Mouse (Mus musculus): ENCODE data around the gene Adrb1. TPM values are rescaled to one million over a fixed set of nuclear protein-coding genes. Genes with fewer than 3 reads are reported as not detected.
"Not testable (repeated sequence)": the region's sequence is repeated elsewhere in the genome, so short reads cannot be mapped to it uniquely, and the experiment has no call there.

Adrb1 gene
- total RNA-seq, 1 experiment: 0.36 TPM

GRCm38 (mm10) chr19:56749343-56749742, 27.3 kb downstream of the Adrb1 start:
- DNase-seq (ENCODE audit: low read depth, low spot score): no peak
- no peaks in the 10 kb centered on the region; a peak in 1 of 4 replicates for H3K4me1 ChIP-seq (ENCODE audit: control insufficient read depth in 2 of 2, insufficient read depth in 2 of 2, low read length in 2 of 2, poor library complexity in 1 of 2)
- TF ChIP-seq CHD2 (IDR thresholded peaks at IDR 0.05; ENCODE audit: low read depth, low read length) (no peak), ZC3H11A (IDR thresholded peaks at IDR 0.05; ENCODE audit: borderline replicate concordance, low read depth, low read length) (no peak), ZNF384 (IDR thresholded peaks at IDR 0.05; ENCODE audit: low read depth, low read length) (no peak), MAFK (IDR thresholded peaks at IDR 0.05; ENCODE audit: insufficient read depth, low read depth, low read length) (no peak), HCFC1 (IDR thresholded peaks at IDR 0.05; ENCODE audit: borderline replicate concordance, insufficient read depth, low read length) (no peak)
- H3K27ac ChIP-seq (ENCODE audit: insufficient read depth, low read depth, low read length, poor library complexity, severe bottlenecking): no peak overlapping the region
- no peak overlapping the region for H3K9ac ChIP-seq (ENCODE audit: insufficient read depth, low read depth, low read length, poor library complexity, severe bottlenecking)
- no peak overlapping the region for H3K4me3 ChIP-seq (ENCODE audit: insufficient read depth in 1 of 2, low read depth in 1 of 2, low read length in 2 of 2, poor library complexity in 1 of 2, severe bottlenecking in 1 of 2)
- H3K9me3 ChIP-seq (ENCODE audit: control insufficient read depth, insufficient read depth, low read depth, low read length): no peaks in the 10 kb centered on the region
- H3K36me3 ChIP-seq (ENCODE audit: control insufficient read depth, insufficient read depth, low read length, poor library complexity, severe bottlenecking): no peaks in the 10 kb centered on the region
- in situ Hi-C loops (cut with MboI; ENCODE audit: low sequenced_read_pairs in 2 of 2, unreplicated experiment in 2 of 2): no loop called here

GRCm38 (mm10) chr19:56750709-56751108, 28.7 kb downstream of the Adrb1 start:
- in situ Hi-C loops (cut with MboI; ENCODE audit: low sequenced_read_pairs in 2 of 2, unreplicated experiment in 2 of 2): no loop called here
- Histone ChIP-seq H3K27ac (ENCODE audit: insufficient read depth, low read depth, low read length, poor library complexity, severe bottlenecking) (no peak overlapping the region), H3K4me3 (ENCODE audit: insufficient read depth in 1 of 2, low read depth in 1 of 2, low read length in 2 of 2, poor library complexity in 1 of 2, severe bottlenecking in 1 of 2) (no peak overlapping the region), H3K9ac (ENCODE audit: insufficient read depth, low read depth, low read length, poor library complexity, severe bottlenecking) (no peak overlapping the region), H3K4me1 (ENCODE audit: control insufficient read depth in 2 of 2, insufficient read depth in 2 of 2, low read length in 2 of 2, poor library complexity in 1 of 2) (no peaks in the 10 kb centered on the region; a peak in 1 of 4 replicates), H3K9me3 (ENCODE audit: control insufficient read depth, insufficient read depth, low read depth, low read length) (no peaks in the 10 kb centered on the region), H3K36me3 (ENCODE audit: control insufficient read depth, insufficient read depth, low read length, poor library complexity, severe bottlenecking) (no peaks in the 10 kb centered on the region)
- no peak for TF ChIP-seq CHD2 (IDR thresholded peaks at IDR 0.05; ENCODE audit: low read depth, low read length)
- TF ChIP-seq ZNF384 (IDR thresholded peaks at IDR 0.05; ENCODE audit: low read depth, low read length): no peak
- TF ChIP-seq ZC3H11A (IDR thresholded peaks at IDR 0.05; ENCODE audit: borderline replicate concordance, low read depth, low read length): no peak
- TF ChIP-seq MAFK (IDR thresholded peaks at IDR 0.05; ENCODE audit: insufficient read depth, low read depth, low read length): no peak
- TF ChIP-seq HCFC1 (IDR thresholded peaks at IDR 0.05; ENCODE audit: borderline replicate concordance, insufficient read depth, low read length): no peak
- no peak for DNase-seq (ENCODE audit: low read depth, low spot score)

- H3K27ac ChIP-seq (ENCODE audit: insufficient read depth, low read depth, low read length, poor library complexity, severe bottlenecking); in situ Hi-C loops (cut with MboI; ENCODE audit: low sequenced_read_pairs in 2 of 2, unreplicated experiment in 2 of 2): not testable (repeated sequence)
Observed at GRCm38 (mm10) chr19:56754456-56754855, 32.5 kb downstream of the Adrb1 start.

GRCm38 (mm10) chr19:56756412-56756811, 34.4 kb downstream of the Adrb1 start:
- H3K36me3 ChIP-seq (ENCODE audit: control insufficient read depth, insufficient read depth, low read length, poor library complexity, severe bottlenecking): no peaks in the 10 kb centered on the region
- in situ Hi-C loops (cut with MboI; ENCODE audit: low sequenced_read_pairs in 2 of 2, unreplicated experiment in 2 of 2): no loop called here
- H3K4me3 ChIP-seq (ENCODE audit: insufficient read depth in 1 of 2, low read depth in 1 of 2, low read length in 2 of 2, poor library complexity in 1 of 2, severe bottlenecking in 1 of 2): no peak overlapping the region
- TF ChIP-seq ZC3H11A (IDR thresholded peaks at IDR 0.05; ENCODE audit: borderline replicate concordance, low read depth, low read length): no peak
- TF ChIP-seq HCFC1 (IDR thresholded peaks at IDR 0.05; ENCODE audit: borderline replicate concordance, insufficient read depth, low read length): no peak
- no peak for TF ChIP-seq ZNF384 (IDR thresholded peaks at IDR 0.05; ENCODE audit: low read depth, low read length)
- no peak for TF ChIP-seq CHD2 (IDR thresholded peaks at IDR 0.05; ENCODE audit: low read depth, low read length)
- TF ChIP-seq MAFK (IDR thresholded peaks at IDR 0.05; ENCODE audit: insufficient read depth, low read depth, low read length): no peak
- no peak overlapping the region for H3K9ac ChIP-seq (ENCODE audit: insufficient read depth, low read depth, low read length, poor library complexity, severe bottlenecking)
- no peaks in the 10 kb centered on the region for H3K4me1 ChIP-seq (ENCODE audit: control insufficient read depth in 2 of 2, insufficient read depth in 2 of 2, low read length in 2 of 2, poor library complexity in 1 of 2)
- no peaks in the 10 kb centered on the region for H3K9me3 ChIP-seq (ENCODE audit: control insufficient read depth, insufficient read depth, low read depth, low read length)
- H3K27ac ChIP-seq (ENCODE audit: insufficient read depth, low read depth, low read length, poor library complexity, severe bottlenecking): no peak overlapping the region
- DNase-seq (ENCODE audit: low read depth, low spot score): no peak

More at GRCm38 (mm10) chr19:56754456-56754855, 32.5 kb downstream of the Adrb1 start:
- not testable (repeated sequence) for H3K4me1 ChIP-seq (ENCODE audit: control insufficient read depth in 2 of 2, insufficient read depth in 2 of 2, low read length in 2 of 2, poor library complexity in 1 of 2); H3K4me3 ChIP-seq (ENCODE audit: insufficient read depth in 1 of 2, low read depth in 1 of 2, low read length in 2 of 2, poor library complexity in 1 of 2, severe bottlenecking in 1 of 2); H3K9ac ChIP-seq (ENCODE audit: insufficient read depth, low read depth, low read length, poor library complexity, severe bottlenecking); H3K9me3 ChIP-seq (ENCODE audit: control insufficient read depth, insufficient read depth, low read depth, low read length); DNase-seq (ENCODE audit: low read depth, low spot score); H3K36me3 ChIP-seq (ENCODE audit: control insufficient read depth, insufficient read depth, low read length, poor library complexity, severe bottlenecking)

- in situ Hi-C loops (cut with MboI; ENCODE audit: low sequenced_read_pairs in 2 of 2, unreplicated experiment in 2 of 2): no loop called here
- H3K36me3 ChIP-seq (ENCODE audit: control insufficient read depth, insufficient read depth, low read length, poor library complexity, severe bottlenecking): no peaks in the 10 kb centered on the region
- H3K27ac ChIP-seq (ENCODE audit: insufficient read depth, low read depth, low read length, poor library complexity, severe bottlenecking): no peak overlapping the region
- no peak overlapping the region for H3K9ac ChIP-seq (ENCODE audit: insufficient read depth, low read depth, low read length, poor library complexity, severe bottlenecking)
- TF ChIP-seq ZC3H11A (IDR thresholded peaks at IDR 0.05; ENCODE audit: borderline replicate concordance, low read depth, low read length) (no peak), MAFK (IDR thresholded peaks at IDR 0.05; ENCODE audit: insufficient read depth, low read depth, low read length) (no peak), HCFC1 (IDR thresholded peaks at IDR 0.05; ENCODE audit: borderline replicate concordance, insufficient read depth, low read length) (no peak), ZNF384 (IDR thresholded peaks at IDR 0.05; ENCODE audit: low read depth, low read length) (no peak), CHD2 (IDR thresholded peaks at IDR 0.05; ENCODE audit: low read depth, low read length) (no peak)
- DNase-seq (ENCODE audit: low read depth, low spot score): no peak
- H3K4me1 ChIP-seq (ENCODE audit: control insufficient read depth in 2 of 2, insufficient read depth in 2 of 2, low read length in 2 of 2, poor library complexity in 1 of 2): no peaks in the 10 kb centered on the region
- no peak overlapping the region for H3K4me3 ChIP-seq (ENCODE audit: insufficient read depth in 1 of 2, low read depth in 1 of 2, low read length in 2 of 2, poor library complexity in 1 of 2, severe bottlenecking in 1 of 2)
- H3K9me3 ChIP-seq (ENCODE audit: control insufficient read depth, insufficient read depth, low read depth, low read length): no peaks in the 10 kb centered on the region
Observed at GRCm38 (mm10) chr19:56758311-56758710, 36.3 kb downstream of the Adrb1 start.

Measured in ES-E14 (cell line).